Mouse (Mus musculus) thymus, adult 2 months (tissue): ENCODE measurements around the gene Add3. TPM values are rescaled to one million over a fixed set of nuclear protein-coding genes. Genes with fewer than 3 reads are reported as not detected.
A peak's percentile ranks its signal among the peaks of the same experiment; 100 is the strongest.

Source experiments
- DNase-seq: peaks from one replicate; pipeline ENCODE4 v3.0.0; 2021
- H3K27ac ChIP-seq: fragments of 200-500 bp; 2 replicates; pipeline ENCODE4 v1.5.1; 2012; ENCODE audit warnings: low read length, control low read depth; ENCODE audit not compliant: control insufficient read depth, insufficient read depth
- H3K27me3 ChIP-seq: fragments of 200-500 bp; 2 replicates; pipeline ENCODE4 v1.6.1; 2012; ENCODE audit warnings: mild to moderate bottlenecking, low read length, moderate library complexity, mixed read lengths; ENCODE audit not compliant: control insufficient read depth, insufficient read depth
- H3K36me3 ChIP-seq: fragments of 200-500 bp; 2 replicates; pipeline ENCODE4 v1.6.1; 2012; ENCODE audit warnings: mild to moderate bottlenecking, low read length, moderate library complexity; ENCODE audit not compliant: control insufficient read depth, insufficient read depth
- H3K4me1 ChIP-seq: fragments of 200-500 bp; replicated peaks from 2 replicates; pipeline ENCODE4 v1.6.1; 2012; ENCODE audit warnings: low read length; ENCODE audit not compliant: control insufficient read depth, insufficient read depth
- H3K4me3 ChIP-seq: fragments of 200-500 bp; 2 replicates; pipeline ENCODE4 v1.5.1; 2012; ENCODE audit warnings: mild to moderate bottlenecking, low read length, control low read depth, moderate library complexity; ENCODE audit not compliant: control insufficient read depth, insufficient read depth
- CTCF ChIP-seq: fragments of 200-500 bp; IDR thresholded peaks from 2 replicates; pipeline ENCODE4 v1.5.1; 2012; ENCODE audit warnings: mild to moderate bottlenecking, control low read depth, low read length, moderate library complexity, borderline replicate concordance; ENCODE audit not compliant: control insufficient read depth, poor library complexity, insufficient read depth; ENCODE audit errors: extremely low read depth
- POLR2A ChIP-seq: fragments of 200-500 bp; IDR thresholded peaks from 2 replicates; pipeline ENCODE4 v1.6.1; 2012; ENCODE audit warnings: mild to moderate bottlenecking, low read length, control low read depth, moderate library complexity; ENCODE audit not compliant: control insufficient read depth, poor library complexity, insufficient read depth; ENCODE audit errors: extremely low read depth
- WGBS: fragments of 180-500 bp; shearing (Covaris S2); methylation state at CpG from one replicate; pipeline ENCODE4 v1.1.7; 2018; 5-methylcytosine and 5-hydroxymethylcytosine counted together
- polyA plus RNA-seq: library from polyadenylated mRNA; depleted of rRNA; stranded (reverse); fragments of >200 nt; gene quantifications from 2 replicates; pipeline ENCODE4 v1.2.3, GENCODE M21; 2012

The Add3 gene
- polyA plus RNA-seq, 1 experiment = 23.1 TPM

- TF ChIP-seq POLR2A (no peak), CTCF (no peak)
- H3K27me3 ChIP-seq = no peaks in the 10 kb centered on the region
- no peak overlapping the region for H3K4me3 ChIP-seq
- WGBS = 23% methylated on average over 11 of the region's 11 CpGs
- H3K36me3 ChIP-seq = peaks cover 14% of the 10 kb centered on the region
- peak; percentile 51 for DNase-seq
- H3K4me1 ChIP-seq = no peaks in the 10 kb centered on the region
- no peak overlapping the region for H3K27ac ChIP-seq
Measured at GRCm38 (mm10) chr19:53248023-53248494, 107.8 kb downstream of the Add3 start.

- TF ChIP-seq CTCF (no peak), POLR2A (no peak)
- no peak overlapping the region for H3K27ac ChIP-seq
- DNase-seq = no peak
- no peaks in the 10 kb centered on the region for H3K27me3 ChIP-seq
- WGBS = 88% methylated on average over 7 of the region's 7 CpGs
- no peaks in the 10 kb centered on the region for H3K4me1 ChIP-seq
- H3K4me3 ChIP-seq = no peak overlapping the region
- no peaks in the 10 kb centered on the region for H3K36me3 ChIP-seq
Measured at GRCm38 (mm10) chr19:53251015-53251414, 110.8 kb downstream of the Add3 start.

GRCm38 (mm10) chr19:53251656-53252055 is 111.4 kb downstream of the Add3 start:
- H3K4me1 ChIP-seq = no peaks in the 10 kb centered on the region

GRCm38 (mm10) chr19:53252111-53253028 is 112.1 kb downstream of the Add3 start:
- TF ChIP-seq POLR2A (no peak), CTCF (no peak)
- Histone ChIP-seq H3K27me3 (no peaks in the 10 kb centered on the region), H3K4me3 (no peak overlapping the region), H3K36me3 (no peaks in the 10 kb centered on the region), H3K4me1 (no peaks in the 10 kb centered on the region), H3K27ac (no peak overlapping the region)
- DNase-seq = no peak
- WGBS = 51% methylated on average over 15 of the region's 15 CpGs

More at GRCm38 (mm10) chr19:53251656-53252055, 111.4 kb downstream of the Add3 start:
- H3K4me3 ChIP-seq = no peak overlapping the region
- H3K36me3 ChIP-seq = no peaks in the 10 kb centered on the region
- DNase-seq = no peak
- TF ChIP-seq CTCF = no peak
- TF ChIP-seq POLR2A = no peak
- no peaks in the 10 kb centered on the region for H3K27me3 ChIP-seq
- WGBS = 88% methylated on average over 3 of the region's 3 CpGs
- no peak overlapping the region for H3K27ac ChIP-seq

- Histone ChIP-seq H3K27me3 (no peaks in the 10 kb centered on the region), H3K36me3 (no peaks in the 10 kb centered on the region), H3K27ac (no peak overlapping the region), H3K4me1 (no peaks in the 10 kb centered on the region), H3K4me3 (no peak overlapping the region)
- no peak for TF ChIP-seq POLR2A
- TF ChIP-seq CTCF = no peak
- DNase-seq = no peak
- 96% methylated on average over 8 of the region's 8 CpGs for WGBS
Measured at GRCm38 (mm10) chr19:53256361-53256760, 116.1 kb downstream of the Add3 start.

- DNase-seq = no peak
- no peak overlapping the region for H3K4me3 ChIP-seq
- 65% methylated on average over 7 of the region's 7 CpGs for WGBS
- no peaks in the 10 kb centered on the region for H3K4me1 ChIP-seq
- H3K27me3 ChIP-seq = no peaks in the 10 kb centered on the region
- TF ChIP-seq POLR2A (no peak), CTCF (no peak)
- no peak overlapping the region for H3K27ac ChIP-seq
- H3K36me3 ChIP-seq = no peaks in the 10 kb centered on the region
Measured at GRCm38 (mm10) chr19:53256991-53257594, 116.8 kb downstream of the Add3 start.
